Comparison of ENCODE assay signal across 21 mouse cellular contexts in the genomic region with DNA sequence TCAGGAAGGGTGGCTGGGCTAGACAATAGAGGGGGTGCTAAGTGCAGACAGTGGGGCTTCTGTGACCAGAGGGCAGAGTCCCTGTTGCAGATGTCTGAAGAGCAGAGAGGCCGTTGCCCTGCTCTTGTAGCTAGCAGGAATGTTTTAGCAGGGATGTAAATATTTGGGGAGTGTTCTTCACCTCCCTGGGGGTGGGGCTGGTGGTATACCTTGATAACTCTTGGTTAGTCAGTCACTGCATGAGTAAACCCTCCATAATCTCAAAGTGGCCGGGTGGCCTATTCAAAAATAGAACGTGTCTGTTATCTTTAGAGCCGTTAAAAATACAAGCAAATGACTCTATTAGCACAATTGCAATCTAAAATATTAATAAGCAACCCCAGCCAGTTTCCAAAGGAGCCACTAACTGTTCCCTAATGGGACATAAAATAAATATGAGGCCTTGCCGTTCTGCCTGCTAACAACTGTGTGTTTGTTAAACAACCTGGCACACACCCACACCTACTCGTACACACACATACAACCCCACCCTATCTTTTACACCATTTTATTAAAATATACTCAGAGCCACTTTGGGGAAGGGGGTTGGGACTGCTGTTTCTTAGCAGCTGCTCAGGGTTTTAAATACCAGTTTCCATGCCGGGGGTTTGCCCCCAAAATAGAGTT.
A peak's percentile ranks its signal among the peaks of the same experiment; 100 is the strongest.
DNase-seq lines count a peak whose midpoint lies in the region; ATAC-seq and TF ChIP-seq lines count a peak whose summit lies in the region.
"Had no signal": no experiment of that assay in that cellular context is flagged by ENCODE, and none has a peak within 500 bp of the region (broad histone marks: within the 10 kb centered on the region; RNA-seq: fewer than 3 reads in every experiment).

No protein-coding gene starts in this region.

- WGBS in lung, embryonic 14.5 days: 44% methylated on average over 7 of the region's 7 CpGs
- WGBS in lung, postnatal 0 days: 37% methylated on average over 7 of the region's 7 CpGs
- WGBS in stomach, embryonic 14.5 days: 50% methylated on average over 7 of the region's 7 CpGs

- no peaks in the 10 kb centered on the region for H3K36me3 ChIP-seq in lung, embryonic 14.5 days (ENCODE audit: insufficient read depth)
- H3K36me3 ChIP-seq in lung, postnatal 0 days (ENCODE audit: insufficient read depth, low read length): no peaks in the 10 kb centered on the region
- no peaks in the 10 kb centered on the region for H3K36me3 ChIP-seq in stomach, embryonic 14.5 days (ENCODE audit: control insufficient read depth, insufficient read depth, low read length)
- H3K36me3 ChIP-seq: embryonic facial prominence, embryonic 15.5 days; forebrain, embryonic 10.5 days; heart, embryonic 10.5 days had no signal

- H3K4me1 ChIP-seq in lung, embryonic 14.5 days (ENCODE audit: insufficient read depth): no peaks in the 10 kb centered on the region
- no peaks in the 10 kb centered on the region for H3K4me1 ChIP-seq in lung, postnatal 0 days (ENCODE audit: insufficient read depth, low read depth, low read length)
- no peaks in the 10 kb centered on the region for H3K4me1 ChIP-seq in stomach, embryonic 14.5 days (ENCODE audit: control insufficient read depth, insufficient read depth, low read length)
- H3K4me1 ChIP-seq: embryonic facial prominence, embryonic 15.5 days; forebrain, embryonic 10.5 days had no signal

- no peak overlapping the region for H3K4me2 ChIP-seq in lung, embryonic 14.5 days
- no peak overlapping the region for H3K4me2 ChIP-seq in lung, postnatal 0 days (replicated peaks; ENCODE audit: low read depth, low read length)
- H3K4me2 ChIP-seq in stomach, embryonic 14.5 days (replicated peaks; ENCODE audit: low read depth, low read length): no peak overlapping the region
- H3K4me2 ChIP-seq: embryonic facial prominence, embryonic 15.5 days had no signal

- no peak for TF ChIP-seq CTCF in lung, embryonic 14.5 days (IDR thresholded peaks at IDR 0.05; ENCODE audit: low read depth)
- TF ChIP-seq CTCF in lung, postnatal 0 days (IDR thresholded peaks at IDR 0.05): no peak

- no peaks in the 10 kb centered on the region for H3K9me3 ChIP-seq in lung, embryonic 14.5 days (ENCODE audit: low read depth, low read length)
- H3K9me3 ChIP-seq in lung, postnatal 0 days (ENCODE audit: low read length): no peaks in the 10 kb centered on the region
- no peaks in the 10 kb centered on the region for H3K9me3 ChIP-seq in stomach, embryonic 14.5 days (ENCODE audit: control insufficient read depth, low read depth, low read length)
- H3K9me3 ChIP-seq: embryonic facial prominence, embryonic 15.5 days; forebrain, embryonic 10.5 days; heart, embryonic 10.5 days had no signal

- no peak overlapping the region for H3K9ac ChIP-seq in lung, embryonic 14.5 days
- no peak overlapping the region for H3K9ac ChIP-seq in lung, postnatal 0 days (replicated peaks; ENCODE audit: low read depth)
- H3K9ac ChIP-seq in stomach, embryonic 14.5 days (replicated peaks; ENCODE audit: low read depth, low read length): no peak overlapping the region
- H3K9ac ChIP-seq: embryonic facial prominence, embryonic 15.5 days had no signal

- peak; percentile 46; the same call in 1 of the 2 replicates for TF ChIP-seq EP300 in lung, postnatal 0 days (IDR thresholded peaks at IDR 0.05)

- ATAC-seq in lung, embryonic 14.5 days (ENCODE audit: insufficient read depth): no peak
- ATAC-seq in lung, postnatal 0 days: peak; percentile 90
- ATAC-seq in stomach, embryonic 14.5 days (ENCODE audit: insufficient number of reproducible peaks, insufficient read depth, low FRiP score, low read depth): peak; percentile 74; the same call in 1 of the 2 replicates
- no peak for ATAC-seq in megakaryocyte, adult 5-6 weeks (ENCODE audit: poor library complexity, severe bottlenecking)
- ATAC-seq: forebrain, embryonic 14.5 days had no signal

- no peak overlapping the region for H3K4me3 ChIP-seq in lung, embryonic 14.5 days (ENCODE audit: low read depth, low read length)
- H3K4me3 ChIP-seq in lung, postnatal 0 days (ENCODE audit: low read depth, low read length): no peak overlapping the region
- no peak overlapping the region for H3K4me3 ChIP-seq in stomach, embryonic 14.5 days (ENCODE audit: low read depth, low read length)
- H3K4me3 ChIP-seq: embryonic facial prominence, embryonic 15.5 days; erythroblast, embryonic 14.5 days; forebrain, embryonic 10.5 days; gastrocnemius, adult 2 months; heart, embryonic 10.5 days had no signal

- no peak overlapping the region for H3K27ac ChIP-seq in lung, embryonic 14.5 days (ENCODE audit: low read depth)
- H3K27ac ChIP-seq in lung, postnatal 0 days (ENCODE audit: low read length): no peak overlapping the region
- H3K27ac ChIP-seq in stomach, embryonic 14.5 days (ENCODE audit: low read length): no peak overlapping the region
- H3K27ac ChIP-seq: embryonic facial prominence, embryonic 15.5 days; forebrain, embryonic 10.5 days; gastrocnemius, adult 2 months; heart, embryonic 10.5 days had no signal

- peak; percentile 11 for DNase-seq in lung, embryonic 14.5 days
- no peak for DNase-seq in lung, postnatal 10 days
- DNase-seq in lung, postnatal 0 days (ENCODE audit: low spot score): peak; percentile 40
- DNase-seq in lung, postnatal 25 days (ENCODE audit: low spot score): peak; percentile 31
- DNase-seq in cerebellum, adult 11-12 months: no peak
- DNase-seq in spleen, postnatal 10 days (ENCODE audit: low spot score in 2 of 2): no peak
- DNase-seq: adrenal gland, postnatal 25 days; cerebellum, adult 8-10 months; cerebellum, postnatal 14 days; embryo, embryonic 11 days; gastrocnemius, adult 2 months; gastrocnemius, postnatal 25 days; heart, postnatal 10 days; heart, postnatal 4 days had no signal

- no peaks in the 10 kb centered on the region for H3K27me3 ChIP-seq in lung, embryonic 14.5 days (ENCODE audit: insufficient read depth, low read length)
- no peaks in the 10 kb centered on the region for H3K27me3 ChIP-seq in lung, postnatal 0 days (replicated peaks; ENCODE audit: insufficient read depth, low read length)
- H3K27me3 ChIP-seq in stomach, embryonic 14.5 days (ENCODE audit: control insufficient read depth, insufficient read depth, low read length): no peaks in the 10 kb centered on the region
- H3K27me3 ChIP-seq: embryonic facial prominence, embryonic 15.5 days had no signal

Comparison
In these comparisons a context has a peak if more than half of its experiments do, and no peak if none do; other contexts are left out.
1. ATAC-seq: peak in lung, postnatal 0 days (single experiment) and stomach, embryonic 14.5 days (single experiment); none in lung, embryonic 14.5 days (single experiment) and megakaryocyte, adult 5-6 weeks (single experiment).
2. DNase-seq: peak in lung, embryonic 14.5 days (single experiment), lung, postnatal 0 days (single experiment) and lung, postnatal 25 days (single experiment); none in lung, postnatal 10 days (single experiment), cerebellum, adult 11-12 months (single experiment) and spleen, postnatal 10 days (0 of 2).